Mouse (Mus musculus) thymus, adult 2 months (tissue): Measurements from ENCODE around the gene Ephb2. TPM values are rescaled to one million over a fixed set of nuclear protein-coding genes. Genes with fewer than 3 reads are reported as not detected.

ENCODE experiments used
- DNase-seq: peaks from one replicate; pipeline ENCODE4 v3.0.0; 2021
- H3K27ac ChIP-seq: fragments of 200-500 bp; 2 replicates; pipeline ENCODE4 v1.5.1; 2012; ENCODE audit warnings: low read length, control low read depth; ENCODE audit not compliant: control insufficient read depth, insufficient read depth
- H3K27me3 ChIP-seq: fragments of 200-500 bp; 2 replicates; pipeline ENCODE4 v1.6.1; 2012; ENCODE audit warnings: mild to moderate bottlenecking, low read length, moderate library complexity, mixed read lengths; ENCODE audit not compliant: control insufficient read depth, insufficient read depth
- H3K36me3 ChIP-seq: fragments of 200-500 bp; 2 replicates; pipeline ENCODE4 v1.6.1; 2012; ENCODE audit warnings: mild to moderate bottlenecking, low read length, moderate library complexity; ENCODE audit not compliant: control insufficient read depth, insufficient read depth
- H3K4me1 ChIP-seq: fragments of 200-500 bp; replicated peaks from 2 replicates; pipeline ENCODE4 v1.6.1; 2012; ENCODE audit warnings: low read length; ENCODE audit not compliant: control insufficient read depth, insufficient read depth
- H3K4me3 ChIP-seq: fragments of 200-500 bp; 2 replicates; pipeline ENCODE4 v1.5.1; 2012; ENCODE audit warnings: mild to moderate bottlenecking, low read length, control low read depth, moderate library complexity; ENCODE audit not compliant: control insufficient read depth, insufficient read depth
- CTCF ChIP-seq: fragments of 200-500 bp; IDR thresholded peaks from 2 replicates; pipeline ENCODE4 v1.5.1; 2012; ENCODE audit warnings: mild to moderate bottlenecking, control low read depth, low read length, moderate library complexity, borderline replicate concordance; ENCODE audit not compliant: control insufficient read depth, poor library complexity, insufficient read depth; ENCODE audit errors: extremely low read depth
- WGBS: fragments of 180-500 bp; shearing (Covaris S2); methylation state at CpG from one replicate; pipeline ENCODE4 v1.1.7; 2018; 5-methylcytosine and 5-hydroxymethylcytosine counted together
- polyA plus RNA-seq: library from polyadenylated mRNA; depleted of rRNA; stranded (reverse); fragments of >200 nt; gene quantifications from 2 replicates; pipeline ENCODE4 v1.2.3, GENCODE M21; 2012; rRNA removed

Ephb2 gene
- polyA plus RNA-seq, 1 experiment, result 15.4 TPM

- 75% methylated on average over 7 of the region's 7 CpGs for WGBS
- peaks cover 8% of the 10 kb centered on the region for H3K4me1 ChIP-seq
Measured at GRCm38 (mm10) chr4:136598268-136598876, 237.4 kb downstream of the Ephb2 start.

More at GRCm38 (mm10) chr4:136598268-136598876, 237.4 kb downstream of the Ephb2 start:
- DNase-seq, result no peak
- H3K27ac ChIP-seq, result no peak overlapping the region
- no peak for TF ChIP-seq CTCF
- H3K4me3 ChIP-seq, result no peak overlapping the region
- no peaks in the 10 kb centered on the region for H3K36me3 ChIP-seq
- H3K27me3 ChIP-seq, result no peaks in the 10 kb centered on the region

Other genes with a start within 250 kb of the Ephb2 start
- 64.3 and 70.4 TPM in 2 replicates for gene Kdm1a, start 233.3 kb downstream of the Ephb2 start, polyA plus RNA-seq
- not detected in 2 replicates for gene Tex46, start 225.6 kb downstream of the Ephb2 start, polyA plus RNA-seq
- gene Lactbl1, start 213.4 kb downstream of the Ephb2 start, polyA plus RNA-seq, result 1.1 and 1.2 TPM in 2 replicates
- gene C1qb, start 50.2 kb upstream of the Ephb2 start, polyA plus RNA-seq, result 266 and 395 TPM in 2 replicates
- gene C1qc, start 57.1 kb upstream of the Ephb2 start, polyA plus RNA-seq, result 334 and 468 TPM in 2 replicates
- 187 and 258 TPM in 2 replicates for gene C1qa, start 62.8 kb upstream of the Ephb2 start, polyA plus RNA-seq
- 0.24 and 0.38 TPM in 2 replicates for gene Epha8, start 120.8 kb upstream of the Ephb2 start, polyA plus RNA-seq
- gene Zbtb40, start 212.8 kb upstream of the Ephb2 start, polyA plus RNA-seq, result 24.9 and 30.8 TPM in 2 replicates